ENCODE assay signal across 8 mouse cellular contexts in genomic region chr9:45221567-45221966, GRCm38 (mm10). TPM values are rescaled to one million over a fixed set of nuclear protein-coding genes. Genes with fewer than 3 reads are reported as not detected.
A peak's percentile ranks its signal among the peaks of the same experiment; 100 is the strongest.
DNase-seq lines count a peak whose midpoint lies in the region; TF ChIP-seq lines count a peak whose summit lies in the region.

No protein-coding gene starts in this region.

- H3K27me3 ChIP-seq in small intestine, adult 2 months (ENCODE audit: control insufficient read depth, insufficient read depth, low read length): no peaks in the 10 kb centered on the region

- H3K9ac ChIP-seq in ES-E14 (ENCODE audit: insufficient read depth, low read depth, low read length, poor library complexity, severe bottlenecking): no peak overlapping the region

- TF ChIP-seq POLR2A in small intestine, adult 2 months (IDR thresholded peaks at IDR 0.05; ENCODE audit: low read depth, low read length): no peak

- 8% methylated on average over 6 of the region's 6 CpGs for WGBS in small intestine, adult 2 months

- no peaks in the 10 kb centered on the region for H3K36me3 ChIP-seq in ES-E14 (ENCODE audit: control insufficient read depth, insufficient read depth, low read length, poor library complexity, severe bottlenecking)
- no peaks in the 10 kb centered on the region for H3K36me3 ChIP-seq in small intestine, adult 2 months (ENCODE audit: control insufficient read depth, insufficient read depth, low read length)

- peak; percentile 81; the same call in 1 of the 2 replicates for TF ChIP-seq CTCF in small intestine, adult 2 months (IDR thresholded peaks at IDR 0.05; ENCODE audit: extremely low read depth, insufficient read length, insufficient replicate concordance, low read depth, low read length)

- in situ Hi-C loops in ES-E14 (cut with MboI; ENCODE audit: low sequenced_read_pairs in 2 of 2, unreplicated experiment in 2 of 2): loop anchor here in 1 of 2 experiments (10.0 kb wide), 1 partner anchor 193 kb away; no protein-coding TSS in a partner anchor

- intact Hi-C loops in heart, postnatal 14 days (cut with DNase I): loop anchor here (1.0 to 5.0 kb wide), 3 partner anchors 76 to 195 kb away; no protein-coding TSS in a partner anchor

- peak; percentile 75 for DNase-seq in ES-E14 (ENCODE audit: low read depth, low spot score)
- peak; percentile 95 for DNase-seq in adrenal gland, postnatal 14 days
- DNase-seq in embryo, embryonic 9.5 days (ENCODE audit: extremely low spot score): peak; percentile 75
- peak; percentile 88 to 95 for DNase-seq in heart, postnatal 14 days
- peak; percentile 94 for DNase-seq in layer of hippocampus, adult 9-10 months (ENCODE audit: low spot score)
- DNase-seq in lung, postnatal 36 days: peak; percentile 96
- DNase-seq in yolk sac, embryonic 10.5 days (ENCODE audit: low spot score): peak; percentile 70

- H3K4me3 ChIP-seq in ES-E14 (ENCODE audit: insufficient read depth in 1 of 2, low read depth in 1 of 2, low read length in 2 of 2, poor library complexity in 1 of 2, severe bottlenecking in 1 of 2): no peak overlapping the region
- H3K4me3 ChIP-seq in small intestine, adult 2 months (ENCODE audit: low read depth, low read length): no peak overlapping the region

- H3K4me1 ChIP-seq in ES-E14 (ENCODE audit: control insufficient read depth in 2 of 2, insufficient read depth in 2 of 2, low read length in 2 of 2, poor library complexity in 1 of 2): no peaks in the 10 kb centered on the region
- H3K4me1 ChIP-seq in small intestine, adult 2 months (ENCODE audit: control insufficient read depth, insufficient read depth, insufficient read length, low read length): no peaks in the 10 kb centered on the region

- no peaks in the 10 kb centered on the region for H3K9me3 ChIP-seq in ES-E14 (ENCODE audit: control insufficient read depth, insufficient read depth, low read depth, low read length)

- no peak overlapping the region for H3K27ac ChIP-seq in ES-E14 (ENCODE audit: insufficient read depth, low read depth, low read length, poor library complexity, severe bottlenecking)
- H3K27ac ChIP-seq in small intestine, adult 2 months (ENCODE audit: insufficient read depth, low read depth, low read length): no peak overlapping the region

TF ChIP-seq in ES-E14, 5 proteins besides CTCF, POLR2A, EP300 and RAD21:
- no peak for TF ChIP-seq MAFK (IDR thresholded peaks at IDR 0.05; ENCODE audit: insufficient read depth, low read depth, low read length)
- no peak for TF ChIP-seq CHD2 (IDR thresholded peaks at IDR 0.05; ENCODE audit: low read depth, low read length)
- no peak for TF ChIP-seq HCFC1 (IDR thresholded peaks at IDR 0.05; ENCODE audit: borderline replicate concordance, insufficient read depth, low read length)
- TF ChIP-seq ZNF384 (IDR thresholded peaks at IDR 0.05; ENCODE audit: low read depth, low read length): no peak
- peak; percentile 46; the same call in 1 of the 2 replicates for TF ChIP-seq ZC3H11A (IDR thresholded peaks at IDR 0.05; ENCODE audit: borderline replicate concordance, low read depth, low read length)

RNA-seq across cellular contexts. Expression of gene Tmprss4, which starts 17.7 kb away (rescaled TPM):
- total RNA-seq in ES-E14 (2012; rRNA removed): 0.32 and 0.36 TPM in 2 replicates
- total RNA-seq in adrenal gland, postnatal 14 days (2021): not detected in 2 replicates
- total RNA-seq in heart, postnatal 14 days (2021): under 1 TPM in 1 of 2 experiments, not detected in 1; 0.12 TPM
- polyA plus RNA-seq in small intestine, adult 2 months (2012; rRNA removed): 65.3 and 108 TPM in 2 replicates

RNA-seq across cellular contexts. Expression of gene BC049352, which starts 39.8 kb away (rescaled TPM):
- not detected in 2 replicates for total RNA-seq in ES-E14 (2012; rRNA removed)
- not detected in 2 replicates for total RNA-seq in adrenal gland, postnatal 14 days (2021)
- not detected for total RNA-seq in heart, postnatal 14 days (2021)
- polyA plus RNA-seq in small intestine, adult 2 months (2012; rRNA removed): 0.10 TPM in 1 of 2 replicates, not detected in the other

RNA-seq across cellular contexts. Expression of gene Il10ra, which starts 47.4 kb away (rescaled TPM):
- 0.13 TPM in 1 of 2 replicates, not detected in the other for total RNA-seq in ES-E14 (2012; rRNA removed)
- 1.6 and 4.4 TPM in 2 replicates for total RNA-seq in adrenal gland, postnatal 14 days (2021)
- 1 to 10 TPM; 1.6 TPM for total RNA-seq in heart, postnatal 14 days (2021)
- 2.9 and 3.3 TPM in 2 replicates for polyA plus RNA-seq in small intestine, adult 2 months (2012; rRNA removed)
